Mouse (Mus musculus) hindbrain, embryonic 14.5 days (tissue): Measurements from ENCODE around the gene Col6a4. TPM values are rescaled to one million over a fixed set of nuclear protein-coding genes. Genes with fewer than 3 reads are reported as not detected.

ENCODE experiments used
- ATAC-seq: fragments of 200-750 bp; cut with Nextera tagmentation; 2 replicates; pipeline ENCODE4 v1.8.0; 2017; ENCODE audit warnings: moderate number of reproducible peaks, mild to moderate bottlenecking, moderate TSS enrichment, moderate library complexity; ENCODE audit not compliant: low FRiP score
- DNase-seq: peaks from one replicate; pipeline ENCODE4 v3.0.0-alpha.2; 2015; ENCODE audit warnings: low spot score
- H3K27ac ChIP-seq: fragments of 300-500 bp; sonication (generic); 2 replicates; pipeline ENCODE4 v1.5.1; 2014; ENCODE audit warnings: mild to moderate bottlenecking, moderate library complexity
- H3K27me3 ChIP-seq: fragments of 300-500 bp; sonication (generic); 2 replicates; pipeline ENCODE4 v1.6.1; 2014; ENCODE audit warnings: mild to moderate bottlenecking, low read length, mixed read lengths; ENCODE audit not compliant: control insufficient read depth, insufficient read depth
- H3K36me3 ChIP-seq: fragments of 300-500 bp; sonication (generic); replicated peaks from 2 replicates; pipeline ENCODE4 v1.6.1; 2014; ENCODE audit not compliant: control insufficient read depth, insufficient read depth
- H3K4me1 ChIP-seq: fragments of 300-500 bp; sonication (generic); replicated peaks from 2 replicates; pipeline ENCODE4 v1.6.1; 2014; ENCODE audit warnings: antibody characterized with exemption, low read length, mixed read lengths; ENCODE audit not compliant: control insufficient read depth, insufficient read depth
- H3K4me2 ChIP-seq: fragments of 300-500 bp; sonication (generic); replicated peaks from 2 replicates; pipeline ENCODE4 v1.6.1; 2014; ENCODE audit warnings: mild to moderate bottlenecking, moderate library complexity
- H3K4me3 ChIP-seq: fragments of 300-500 bp; sonication (generic); replicated peaks from 2 replicates; pipeline ENCODE4 v1.5.1; 2014; ENCODE audit warnings: mild to moderate bottlenecking, low read length
- H3K9ac ChIP-seq: fragments of 300-500 bp; sonication (generic); 2 replicates; pipeline ENCODE4 v1.6.1; 2014
- H3K9me3 ChIP-seq: fragments of 300-500 bp; sonication (generic); 2 replicates; pipeline ENCODE4 v1.6.1; 2016; ENCODE audit warnings: low read length; ENCODE audit not compliant: control insufficient read depth
- WGBS: fragments of 180-500 bp; shearing (Covaris S2); extraction: QIAGEN DNeasy Blood & Tissue Kit; methylation state at CpG from one replicate; pipeline ENCODE4 v1.1.7; 2014; 5-methylcytosine and 5-hydroxymethylcytosine counted together
- polyA plus RNA-seq: library from polyadenylated mRNA; unstranded; fragments of >200 nt; fragmentation: Nextera tagmentation; extraction: Ambion mirVana; gene quantifications from 2 replicates; pipeline ENCODE4 v1.2.1, GENCODE M21; 2014

Col6a4 gene
- polyA plus RNA-seq, 1 experiment from 2014 or later: 0.32 TPM

GRCm38 (mm10) chr9:106081528-106081927 lies 15.1 kb downstream of the Col6a4 start:
- no peak for ATAC-seq
- no peaks in the 10 kb centered on the region for H3K4me1 ChIP-seq
- H3K4me3 ChIP-seq: no peak overlapping the region
- no peak overlapping the region for H3K9ac ChIP-seq
- H3K9me3 ChIP-seq: no peaks in the 10 kb centered on the region
- no peaks in the 10 kb centered on the region for H3K27me3 ChIP-seq
- DNase-seq: no peak
- no peak overlapping the region for H3K27ac ChIP-seq
- H3K4me2 ChIP-seq: no peak overlapping the region
- 88% methylated on average over 5 of the region's 5 CpGs for WGBS
- H3K36me3 ChIP-seq: no peaks in the 10 kb centered on the region

DNA sequence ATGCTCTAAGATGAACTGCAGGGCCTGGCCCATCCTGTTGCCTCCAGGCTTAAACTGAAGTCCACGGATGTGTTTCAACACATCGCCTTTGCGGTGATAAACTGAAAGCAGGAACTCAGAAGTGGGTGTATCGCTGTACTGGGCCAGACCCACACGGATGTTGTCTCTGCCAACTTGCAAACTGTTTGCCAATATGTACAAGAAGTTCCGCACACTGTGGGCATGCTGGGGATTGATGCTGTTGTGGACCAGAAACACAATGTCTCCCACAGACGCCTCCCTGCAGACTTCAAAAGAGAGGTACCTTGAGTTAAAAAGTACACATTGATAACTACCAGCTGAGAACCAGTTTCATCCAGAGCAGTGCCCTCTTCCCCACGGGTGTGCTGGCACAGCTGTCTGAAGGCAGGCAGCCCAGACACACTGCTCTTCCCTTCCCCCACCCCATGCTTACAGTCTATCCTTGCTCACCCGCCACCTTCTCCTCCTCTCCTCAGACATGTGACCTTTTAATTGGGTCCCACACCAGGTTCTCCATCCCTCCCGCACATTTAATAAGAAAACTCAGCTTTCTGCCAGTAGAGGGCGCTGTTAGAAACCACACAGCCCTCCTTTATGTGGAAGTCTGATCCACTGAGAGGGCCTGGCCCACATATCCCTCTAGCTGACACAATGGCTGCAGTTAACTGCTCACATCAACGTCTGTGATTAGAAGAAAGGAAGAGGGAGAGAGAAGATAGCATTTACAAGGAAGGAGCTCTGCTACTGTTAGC lies 16.1 kb downstream of the Col6a4 start:
- peak; percentile 67 for DNase-seq
- Histone ChIP-seq H3K27ac (no peak overlapping the region), H3K27me3 (no peaks in the 10 kb centered on the region), H3K9me3 (no peaks in the 10 kb centered on the region), H3K36me3 (no peaks in the 10 kb centered on the region), H3K4me2 (no peak overlapping the region), H3K4me1 (no peaks in the 10 kb centered on the region), H3K4me3 (no peak overlapping the region), H3K9ac (no peak overlapping the region)
- no peak for ATAC-seq
- 62% methylated on average over 12 of the region's 12 CpGs for WGBS

- Histone ChIP-seq H3K9ac (no peak overlapping the region), H3K27ac (no peak overlapping the region), H3K36me3 (no peaks in the 10 kb centered on the region), H3K4me1 (no peaks in the 10 kb centered on the region), H3K4me3 (no peak overlapping the region), H3K27me3 (no peaks in the 10 kb centered on the region), H3K4me2 (no peak overlapping the region), H3K9me3 (no peaks in the 10 kb centered on the region)
- ATAC-seq (no peak), DNase-seq (no peak)
- WGBS: 92% methylated on average over 3 of the region's 3 CpGs
These were observed 18.6 kb downstream of the Col6a4 start for GRCm38 (mm10) chr9:106077953-106078352.

DNA sequence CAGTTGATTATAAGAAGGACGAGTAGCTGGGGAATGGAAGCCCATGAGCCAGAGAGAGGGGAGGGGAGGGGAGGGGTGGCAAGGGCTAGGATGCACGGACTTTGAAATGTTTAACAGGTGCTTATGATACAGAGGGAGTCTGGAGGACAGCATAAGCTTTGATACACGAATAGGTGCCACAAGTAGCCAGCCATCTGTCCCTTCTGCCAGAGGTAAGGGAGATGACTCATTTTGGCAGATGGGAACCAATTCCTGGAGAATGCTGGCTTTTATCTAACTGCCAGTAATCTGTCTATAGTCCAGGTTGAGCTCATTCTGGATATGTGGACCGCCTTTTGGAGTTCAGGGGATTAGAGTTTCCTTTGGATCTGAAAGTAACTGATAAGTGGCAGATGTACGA lies 20.3 kb downstream of the Col6a4 start:
- H3K9ac ChIP-seq: no peak overlapping the region
- no peak for ATAC-seq
- no peaks in the 10 kb centered on the region for H3K4me1 ChIP-seq
- H3K9me3 ChIP-seq: no peaks in the 10 kb centered on the region
- WGBS: 89% methylated on average over 5 of the region's 5 CpGs
- no peak for DNase-seq
- no peaks in the 10 kb centered on the region for H3K27me3 ChIP-seq
- H3K27ac ChIP-seq: no peak overlapping the region
- no peaks in the 10 kb centered on the region for H3K36me3 ChIP-seq
- no peak overlapping the region for H3K4me2 ChIP-seq
- no peak overlapping the region for H3K4me3 ChIP-seq

- WGBS: 73% methylated on average over 4 of the region's 4 CpGs
- H3K27me3 ChIP-seq: no peaks in the 10 kb centered on the region
These were observed 22.6 kb downstream of the Col6a4 start for GRCm38 (mm10) chr9:106073956-106074355.

GRCm38 (mm10) chr9:106071651-106072050 lies 24.9 kb downstream of the Col6a4 start:
- no peak for DNase-seq
- H3K4me1 ChIP-seq: no peaks in the 10 kb centered on the region

More at GRCm38 (mm10) chr9:106073956-106074355, 22.6 kb downstream of the Col6a4 start:
- no peak overlapping the region for H3K4me2 ChIP-seq
- no peak overlapping the region for H3K4me3 ChIP-seq
- H3K36me3 ChIP-seq: no peaks in the 10 kb centered on the region
- no peak overlapping the region for H3K9ac ChIP-seq
- ATAC-seq (no peak), DNase-seq (no peak)
- H3K9me3 ChIP-seq: no peaks in the 10 kb centered on the region
- no peak overlapping the region for H3K27ac ChIP-seq
- H3K4me1 ChIP-seq: no peaks in the 10 kb centered on the region

DNA sequence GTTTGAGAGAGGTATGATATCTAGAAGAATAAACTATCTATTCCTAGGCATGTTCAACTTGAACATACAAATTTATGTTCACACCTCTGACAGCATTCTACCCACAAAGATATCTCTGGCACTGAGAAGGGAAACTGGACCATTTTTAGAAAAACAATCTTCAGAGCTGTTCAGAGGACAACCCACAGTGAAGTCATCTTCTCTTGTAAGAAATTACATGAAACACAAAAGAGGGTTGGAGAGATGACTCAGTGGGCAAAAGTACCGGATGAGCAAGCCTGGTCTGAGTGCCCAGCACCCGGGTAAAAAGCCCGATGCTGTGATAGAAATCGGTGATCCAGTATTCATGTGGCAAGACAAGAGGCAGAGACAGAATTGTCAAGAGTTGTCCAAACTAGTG lies 43.1 kb downstream of the Col6a4 start:
- DNase-seq: no peak
- Histone ChIP-seq H3K4me3 (no peak overlapping the region), H3K9me3 (no peaks in the 10 kb centered on the region), H3K27ac (no peak overlapping the region), H3K27me3 (no peaks in the 10 kb centered on the region), H3K4me1 (no peaks in the 10 kb centered on the region), H3K4me2 (no peak overlapping the region), H3K36me3 (no peaks in the 10 kb centered on the region), H3K9ac (no peak overlapping the region)
- WGBS: 96% methylated on average over 4 of the region's 4 CpGs
- ATAC-seq: no peak

More at GRCm38 (mm10) chr9:106071651-106072050, 24.9 kb downstream of the Col6a4 start:
- 78% methylated on average over 6 of the region's 6 CpGs for WGBS
- H3K9ac ChIP-seq: no peak overlapping the region
- no peak overlapping the region for H3K27ac ChIP-seq
- no peak for ATAC-seq
- no peaks in the 10 kb centered on the region for H3K9me3 ChIP-seq
- H3K36me3 ChIP-seq: no peaks in the 10 kb centered on the region
- no peak overlapping the region for H3K4me3 ChIP-seq
- no peaks in the 10 kb centered on the region for H3K27me3 ChIP-seq
- H3K4me2 ChIP-seq: no peak overlapping the region

DNA sequence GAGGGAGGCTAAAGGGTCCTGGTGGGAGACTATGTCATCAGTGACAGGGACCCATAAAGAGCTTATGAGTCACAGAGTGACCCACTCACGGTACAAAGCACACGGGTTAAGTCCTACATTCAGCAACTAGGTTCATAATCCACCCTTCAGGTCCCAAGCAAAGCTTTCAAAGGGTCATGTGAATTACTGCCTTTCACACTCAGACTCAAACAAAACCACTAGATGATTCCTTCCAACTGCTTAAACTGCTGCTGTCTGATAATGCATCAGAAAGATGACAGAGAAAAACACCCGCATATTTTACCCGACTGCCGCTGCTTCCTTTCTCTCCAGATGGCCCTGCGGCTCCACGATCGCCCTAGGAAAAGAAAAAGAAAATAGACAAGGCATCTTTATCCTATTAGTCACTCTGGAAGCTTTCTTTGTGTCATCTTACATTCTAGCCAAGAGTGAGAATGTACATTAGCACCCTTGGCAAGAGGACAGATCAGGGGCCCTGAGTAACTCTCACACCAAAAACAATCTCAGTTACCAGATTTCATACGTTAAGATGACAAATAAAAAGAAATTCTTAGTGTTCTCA lies 52.6 kb downstream of the Col6a4 start:
- ATAC-seq (no peak), DNase-seq (no peak)
- H3K9ac ChIP-seq: no peak overlapping the region
- no peak overlapping the region for H3K27ac ChIP-seq
- H3K27me3 ChIP-seq: no peaks in the 10 kb centered on the region
- H3K4me2 ChIP-seq: no peak overlapping the region
- H3K36me3 ChIP-seq: no peaks in the 10 kb centered on the region
- H3K4me1 ChIP-seq: no peaks in the 10 kb centered on the region
- H3K4me3 ChIP-seq: no peak overlapping the region
- 59% methylated on average over 9 of the region's 9 CpGs for WGBS
- no peaks in the 10 kb centered on the region for H3K9me3 ChIP-seq

DNA sequence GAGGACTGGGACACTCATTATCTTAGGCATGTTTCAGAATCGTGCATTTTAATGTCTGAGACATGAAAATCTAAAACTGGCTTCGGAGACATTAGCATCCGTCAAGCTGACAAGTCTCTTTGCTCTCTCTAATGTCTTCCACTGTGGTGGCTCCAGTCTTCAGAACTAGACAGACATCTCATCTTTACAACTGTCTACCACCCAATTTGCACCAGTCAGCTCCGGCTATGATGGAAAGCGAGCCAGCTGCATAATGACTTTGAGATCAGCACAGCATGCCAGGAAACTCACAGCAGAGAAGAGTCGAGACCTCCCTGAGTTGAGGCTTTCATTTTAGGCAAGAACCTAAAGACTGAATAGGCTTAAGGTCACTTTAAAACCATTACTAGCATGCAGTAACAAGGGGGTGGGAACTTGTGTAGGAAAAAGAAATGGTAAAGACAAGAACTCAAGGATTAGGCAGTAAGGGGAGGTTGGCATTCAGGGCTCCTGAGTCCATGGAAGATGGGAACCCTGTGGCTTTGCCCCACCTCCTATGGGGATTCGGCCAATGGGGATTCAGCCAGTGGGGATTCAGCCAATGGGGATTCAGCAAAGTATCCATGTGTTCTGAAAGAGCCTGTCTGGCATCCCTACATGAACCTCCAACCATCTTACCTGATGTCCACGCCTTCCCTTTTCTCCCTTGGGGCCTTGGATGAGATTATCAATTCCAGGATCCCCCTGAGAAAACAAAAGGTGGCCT lies 56.5 kb downstream of the Col6a4 start:
- Histone ChIP-seq H3K4me2 (no peak overlapping the region), H3K27me3 (no peaks in the 10 kb centered on the region), H3K36me3 (no peaks in the 10 kb centered on the region), H3K4me1 (no peaks in the 10 kb centered on the region), H3K4me3 (no peak overlapping the region), H3K9me3 (no peaks in the 10 kb centered on the region), H3K27ac (no peak overlapping the region), H3K9ac (no peak overlapping the region)
- WGBS: 72% methylated on average over 8 of the region's 8 CpGs
- DNase-seq: no peak
- ATAC-seq: no peak
